Mouse (Mus musculus): ENCODE data around the gene Psmd4.

DNA sequence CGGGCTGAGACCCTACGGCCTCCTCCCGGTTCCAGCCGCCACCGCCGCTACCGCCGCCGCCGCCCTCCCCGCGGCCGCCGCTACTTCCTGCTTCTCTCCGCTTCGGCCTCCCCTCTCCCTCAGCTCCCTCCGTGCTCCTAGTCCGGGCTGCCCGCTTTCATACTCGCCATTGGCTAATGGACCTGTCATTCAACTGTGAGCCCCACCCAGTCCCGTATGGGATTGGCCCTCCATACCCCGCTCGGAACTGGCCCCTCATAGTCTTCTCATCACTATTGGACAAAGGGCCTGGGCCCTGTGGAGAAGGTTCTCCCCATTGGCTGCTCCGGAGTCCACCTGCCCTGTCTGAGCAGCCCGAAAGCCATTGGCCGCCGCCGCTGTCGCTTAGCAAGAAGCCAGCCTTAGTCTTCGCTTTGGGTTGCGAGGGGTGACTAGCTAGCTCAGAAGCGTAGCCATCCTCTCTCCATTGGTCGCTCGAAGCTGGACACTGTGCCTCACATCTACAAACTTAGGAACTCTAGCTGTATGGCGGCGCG lies 27.0 kb downstream of the Psmd4 start, which contains the start of gene Zfp687:
- TF ChIP-seq CTCF (IDR thresholded peaks at IDR 0.05; ENCODE audit: borderline replicate concordance, insufficient read depth, low read length) = no peak
- TF ChIP-seq POLR2A (IDR thresholded peaks at IDR 0.05; ENCODE audit: low read depth, low read length) = peak; percentile 84
